Mouse (Mus musculus) fibroblast of lung, adult 2 months (primary cell): ENCODE results near the gene Atad3a.

ENCODE experiments used
- DNase-seq: peaks from one replicate; pipeline ENCODE4 v3.0.0-alpha.2; 2011; ENCODE audit warnings: low read depth

Atad3a gene

DNA sequence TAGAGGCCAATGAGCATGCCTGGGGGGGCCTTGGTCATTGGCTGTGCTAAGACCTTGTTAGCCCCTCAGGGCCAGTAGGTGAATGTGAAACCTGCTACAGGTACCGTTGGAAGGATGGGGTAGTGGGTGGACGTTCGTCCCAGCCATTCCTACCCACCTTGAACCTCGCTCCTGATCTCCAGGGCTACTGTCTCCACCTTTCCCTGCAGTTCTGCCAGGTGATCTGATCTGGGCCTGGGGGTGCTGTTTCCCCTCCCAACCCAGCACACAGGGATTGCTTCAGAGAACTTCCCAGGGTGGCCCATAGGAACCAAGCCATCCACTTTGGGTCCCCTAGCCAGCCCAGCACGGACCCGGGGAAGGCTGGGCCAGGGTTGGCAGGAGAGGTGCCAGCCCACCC lies 21.7 kb downstream of the Atad3a start:
- DNase-seq, result no peak

DNA sequence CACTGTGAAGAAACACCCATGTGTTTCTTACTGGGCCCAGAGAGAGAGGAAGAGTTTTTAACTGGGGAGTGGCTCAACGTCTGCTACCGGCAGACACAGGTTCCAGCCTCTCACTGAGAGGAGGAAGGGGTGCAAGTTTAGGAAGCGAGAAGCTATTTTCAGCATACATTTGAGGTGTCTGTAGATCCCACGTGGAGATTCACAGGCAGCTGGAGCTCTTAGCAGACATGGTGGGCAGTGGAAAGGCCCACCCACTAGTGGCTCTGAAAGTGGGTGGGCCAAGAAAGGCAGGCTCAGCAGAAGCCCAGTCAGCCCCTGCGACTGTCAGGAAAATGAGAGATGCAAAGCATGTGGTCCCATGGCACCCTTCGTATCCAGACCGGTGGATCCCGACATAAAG lies 22.6 kb downstream of the Atad3a start:
- no peak for DNase-seq

DNA sequence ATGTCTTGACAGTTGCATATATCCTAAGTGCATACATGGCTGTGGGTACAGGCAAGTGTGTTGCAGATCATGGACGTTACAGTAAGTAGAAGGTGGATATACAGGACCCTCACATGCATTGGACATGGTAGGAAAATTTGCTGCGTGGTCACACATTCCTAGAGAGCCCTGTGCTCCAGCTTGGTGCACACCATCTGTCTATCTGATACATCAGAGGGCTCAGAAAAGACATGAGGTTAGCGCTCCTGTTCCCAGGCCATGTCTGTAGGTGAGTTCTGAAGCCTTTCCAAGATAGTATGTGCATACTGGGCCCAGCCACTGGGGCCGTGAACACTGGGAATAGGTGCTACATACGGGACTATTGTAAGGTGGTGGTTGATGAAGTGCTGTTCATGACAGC lies 24.5 kb downstream of the Atad3a start:
- no peak for DNase-seq

DNA sequence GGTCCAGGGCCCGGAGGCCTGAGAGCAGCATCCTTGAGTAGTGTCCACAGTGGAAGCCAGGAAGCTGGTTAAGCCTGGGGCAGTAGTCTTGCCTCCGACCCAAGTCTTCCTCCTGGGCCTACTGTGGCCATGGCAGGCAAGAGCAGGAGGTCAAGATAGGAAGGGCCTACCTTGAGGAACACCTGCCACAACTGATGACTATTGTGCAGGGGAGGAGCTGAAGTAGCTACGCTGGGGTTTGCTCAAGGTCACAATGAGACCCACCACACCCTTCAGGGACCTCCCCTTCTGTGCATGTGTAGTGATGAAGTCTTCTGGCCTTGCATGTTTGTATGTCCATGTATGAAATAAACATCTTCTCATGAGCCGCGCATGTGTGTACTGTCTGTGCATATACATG lies 25.1 kb downstream of the Atad3a start:
- DNase-seq, result no peak

DNA sequence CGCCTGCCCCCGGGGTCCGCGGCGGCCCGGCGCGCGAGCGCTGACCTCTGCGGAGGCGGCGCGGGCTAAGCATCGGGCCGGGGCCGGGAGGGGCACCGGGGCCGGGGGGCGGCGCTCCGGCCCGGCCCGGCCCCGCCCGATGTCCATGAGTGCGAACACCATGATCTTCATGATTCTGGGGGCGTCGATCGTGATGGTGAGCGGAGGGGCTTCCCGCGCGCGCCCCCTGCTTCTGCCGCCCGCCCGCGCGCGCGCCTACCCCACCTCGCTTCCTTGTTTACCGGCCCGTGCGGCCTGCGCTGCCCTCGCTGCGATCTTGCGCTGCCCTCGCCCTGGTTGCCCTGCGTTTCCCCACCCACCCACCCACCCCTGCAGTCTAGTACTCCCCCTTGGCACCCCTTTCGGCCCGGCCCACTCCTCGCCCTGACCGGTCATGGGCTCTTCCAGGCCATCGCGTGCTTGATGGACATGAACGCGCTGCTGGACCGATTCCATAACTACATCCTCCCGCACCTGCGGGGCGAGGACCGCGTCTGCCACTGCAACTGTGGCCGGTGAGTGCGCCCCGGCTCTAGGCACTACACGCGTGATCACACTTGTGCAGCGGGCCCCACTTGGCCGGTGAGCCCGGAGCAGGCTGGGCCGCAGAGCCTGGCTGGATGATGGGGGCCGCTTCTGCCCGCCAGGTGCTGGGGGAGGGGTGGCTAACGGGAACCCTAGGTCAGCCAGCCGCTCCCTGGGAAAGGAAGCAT lies 25.8 kb downstream of the Atad3a start:
- DNase-seq, result no peak

DNA sequence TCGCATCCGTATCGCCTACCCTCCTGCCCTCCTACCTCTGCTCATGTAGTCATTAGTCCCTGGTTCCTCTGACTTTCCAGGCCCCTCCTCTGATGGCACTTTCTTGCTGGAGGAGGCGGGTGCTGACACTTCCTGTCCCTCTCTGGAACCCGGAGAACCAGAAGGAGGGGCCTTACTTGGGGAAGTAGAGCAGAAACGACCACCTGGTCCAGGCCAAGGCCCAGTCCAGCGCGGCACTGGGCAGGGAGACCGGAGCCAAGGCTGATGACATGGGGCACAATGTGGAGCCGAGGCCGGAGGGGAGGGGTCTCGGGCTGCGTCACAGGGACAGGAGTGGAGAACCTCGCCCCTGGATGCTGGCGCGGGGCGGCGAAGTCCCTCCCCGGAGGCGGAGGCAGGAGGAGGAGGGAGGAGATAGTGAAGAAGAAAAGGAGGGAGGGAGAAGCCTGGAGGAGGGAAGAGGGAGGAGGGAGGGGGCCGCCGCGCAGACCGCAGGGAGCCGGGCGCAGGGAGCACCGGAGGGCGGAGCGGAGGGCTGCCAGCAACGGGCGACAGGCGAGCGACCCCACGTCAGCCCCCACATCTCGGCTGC lies 26.4 kb downstream of the Atad3a start, which contains the start of gene Tmem240:
TSS of gene Tmem240 (plus strand) at position 451 of the 592 bp plus-strand sequence.
- DNase-seq, result peak; percentile 77

DNA sequence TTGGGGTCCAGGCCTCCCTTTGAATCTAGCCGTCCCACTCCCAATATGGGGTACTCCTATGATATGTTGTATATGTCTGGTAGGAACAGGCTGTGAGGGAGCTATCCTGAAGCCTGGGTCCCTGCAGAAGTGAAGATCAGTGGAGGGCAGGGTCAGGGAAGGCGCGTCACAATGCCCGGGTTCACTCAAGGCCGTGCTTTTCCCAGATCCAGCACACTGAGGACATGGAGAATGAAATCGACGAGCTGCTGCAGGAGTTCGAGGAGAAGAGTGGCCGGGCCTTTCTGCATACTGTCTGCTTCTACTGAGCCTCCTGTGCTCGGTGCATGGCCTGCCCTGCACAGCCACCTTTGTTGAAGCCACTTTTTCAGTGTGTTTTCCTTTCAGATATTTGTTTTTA lies 27.6 kb downstream of the Atad3a start:
- no peak for DNase-seq

DNA sequence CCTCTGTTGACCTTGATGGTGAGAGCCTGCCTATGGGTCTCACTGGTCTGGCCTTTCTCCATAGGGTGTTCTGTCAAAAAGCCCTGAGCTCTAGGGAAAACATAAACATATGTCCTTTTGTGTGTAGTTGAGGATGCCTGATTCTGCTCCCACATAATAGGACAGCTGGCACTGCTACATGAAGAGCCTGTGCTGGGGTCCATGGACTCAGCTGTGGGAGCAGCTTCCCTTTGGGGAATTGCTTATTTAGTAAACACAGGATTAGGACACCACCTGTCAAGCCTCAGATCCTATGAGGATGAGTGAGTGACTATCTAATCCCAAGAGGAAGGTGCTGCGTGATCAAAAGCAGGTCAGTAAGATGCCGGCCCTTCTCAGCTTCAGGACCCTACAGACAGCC lies 32.9 kb downstream of the Atad3a start:
- no peak for DNase-seq

DNA sequence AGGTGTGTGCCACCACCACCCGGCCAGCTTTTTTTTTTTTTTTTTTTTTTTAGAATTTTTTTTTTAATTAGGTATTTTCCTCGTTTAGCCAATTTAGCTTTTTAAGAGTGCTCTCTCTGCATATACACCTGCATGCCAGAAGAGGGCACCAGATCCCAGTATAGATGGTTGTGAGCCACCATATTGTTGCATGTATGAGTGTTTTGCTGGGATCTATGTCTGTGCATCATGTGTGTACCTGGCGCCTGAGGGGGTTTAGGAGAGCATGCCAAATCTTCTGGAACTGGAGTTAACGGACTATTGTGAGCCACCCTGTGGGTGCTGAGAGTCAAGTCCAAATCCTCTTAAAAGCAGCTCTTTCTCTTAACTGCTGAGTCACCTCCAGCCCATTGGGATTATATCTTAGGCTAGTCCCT lies 39.2 kb downstream of the Atad3a start:
- no peak for DNase-seq

DNA sequence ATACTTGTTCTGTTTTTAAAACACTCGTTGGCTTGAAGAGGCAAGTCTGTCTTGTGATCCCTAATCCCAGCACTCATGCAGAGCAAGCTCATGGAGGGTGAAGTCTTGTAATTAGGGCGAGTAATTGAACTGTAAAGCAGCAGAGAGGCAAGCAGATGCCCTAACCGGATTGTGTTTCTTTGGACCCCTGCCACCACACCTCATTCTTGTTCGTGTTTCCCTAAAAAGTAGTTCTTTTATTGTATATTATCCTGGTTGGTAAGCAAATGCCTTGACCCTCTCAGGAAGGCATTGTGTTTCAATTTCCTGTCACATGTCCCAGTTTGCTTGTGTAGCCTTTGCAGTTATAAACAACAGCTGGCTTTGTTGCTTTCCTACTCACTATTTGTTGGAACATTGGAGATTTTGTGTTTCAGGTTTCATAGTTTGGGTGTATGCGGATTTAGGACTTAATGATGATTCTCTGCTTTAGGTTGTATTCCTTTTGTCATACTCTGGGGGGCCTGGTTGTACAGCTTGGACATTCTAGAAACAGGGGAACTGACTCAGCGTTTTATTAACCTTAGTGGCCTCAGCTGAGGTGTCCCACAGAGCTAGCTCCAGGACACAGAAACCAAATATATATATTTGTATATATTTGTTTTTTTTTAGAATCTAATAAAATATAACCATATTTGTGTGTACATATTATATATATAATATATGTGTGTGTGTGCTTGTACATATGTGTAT lies 50.2 kb downstream of the Atad3a start:
- DNase-seq, result no peak

DNA sequence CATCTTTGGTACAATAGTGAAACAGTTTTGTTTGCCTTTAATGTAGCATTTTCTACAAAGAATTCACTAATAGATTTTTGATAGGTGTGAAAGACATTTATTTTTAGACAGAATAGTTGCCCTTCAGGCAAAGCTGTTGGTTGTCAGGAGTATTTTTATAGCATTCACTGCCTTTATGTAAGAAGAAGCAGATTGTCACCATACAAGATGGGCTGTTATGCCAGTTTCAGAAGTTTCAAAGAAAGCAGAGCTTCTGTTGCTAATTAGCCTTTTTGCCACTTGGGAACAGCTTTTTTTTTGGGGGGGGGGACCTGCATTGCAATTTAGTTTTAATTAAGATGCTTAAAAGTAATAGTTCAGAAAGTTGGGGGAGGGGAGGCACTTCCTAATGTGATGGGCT lies 51.9 kb downstream of the Atad3a start:
- no peak for DNase-seq

DNA sequence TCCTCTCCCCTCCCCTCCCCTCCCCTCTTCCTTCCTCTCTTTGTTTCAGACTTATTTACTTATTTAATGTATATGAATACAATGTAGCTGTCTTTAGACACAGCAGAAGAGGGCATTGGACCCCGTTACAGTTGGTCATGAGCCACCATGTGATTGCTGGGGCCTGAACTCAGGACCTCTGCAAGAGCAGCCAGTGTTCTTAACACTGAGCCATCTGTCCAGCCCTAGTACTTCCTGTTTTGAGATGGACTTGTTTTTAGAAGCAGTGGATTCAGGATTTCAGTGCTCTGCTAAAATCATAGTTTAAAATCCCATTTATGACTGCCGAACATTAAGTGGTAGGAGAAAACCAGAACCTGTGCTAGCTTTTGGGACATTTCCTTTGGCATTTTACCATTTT lies 52.3 kb downstream of the Atad3a start:
- no peak for DNase-seq

DNA sequence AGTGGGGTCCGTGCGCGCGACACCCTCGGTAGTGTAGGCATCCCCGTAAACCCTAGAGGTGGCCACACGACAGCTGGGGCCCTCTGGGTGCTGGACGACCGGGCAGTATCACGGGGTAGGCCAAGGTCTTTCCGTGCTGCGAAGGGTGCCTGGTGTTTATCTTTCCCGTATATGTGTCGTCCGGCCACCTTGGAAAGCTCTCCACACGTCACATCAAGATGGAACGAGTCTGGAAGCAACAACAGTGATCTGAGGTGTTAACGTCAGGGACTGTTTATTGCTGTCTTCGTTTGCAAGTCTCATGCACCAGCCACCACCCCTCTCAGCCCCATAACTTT lies 55.3 kb downstream of the Atad3a start:
- DNase-seq, result no peak

DNA sequence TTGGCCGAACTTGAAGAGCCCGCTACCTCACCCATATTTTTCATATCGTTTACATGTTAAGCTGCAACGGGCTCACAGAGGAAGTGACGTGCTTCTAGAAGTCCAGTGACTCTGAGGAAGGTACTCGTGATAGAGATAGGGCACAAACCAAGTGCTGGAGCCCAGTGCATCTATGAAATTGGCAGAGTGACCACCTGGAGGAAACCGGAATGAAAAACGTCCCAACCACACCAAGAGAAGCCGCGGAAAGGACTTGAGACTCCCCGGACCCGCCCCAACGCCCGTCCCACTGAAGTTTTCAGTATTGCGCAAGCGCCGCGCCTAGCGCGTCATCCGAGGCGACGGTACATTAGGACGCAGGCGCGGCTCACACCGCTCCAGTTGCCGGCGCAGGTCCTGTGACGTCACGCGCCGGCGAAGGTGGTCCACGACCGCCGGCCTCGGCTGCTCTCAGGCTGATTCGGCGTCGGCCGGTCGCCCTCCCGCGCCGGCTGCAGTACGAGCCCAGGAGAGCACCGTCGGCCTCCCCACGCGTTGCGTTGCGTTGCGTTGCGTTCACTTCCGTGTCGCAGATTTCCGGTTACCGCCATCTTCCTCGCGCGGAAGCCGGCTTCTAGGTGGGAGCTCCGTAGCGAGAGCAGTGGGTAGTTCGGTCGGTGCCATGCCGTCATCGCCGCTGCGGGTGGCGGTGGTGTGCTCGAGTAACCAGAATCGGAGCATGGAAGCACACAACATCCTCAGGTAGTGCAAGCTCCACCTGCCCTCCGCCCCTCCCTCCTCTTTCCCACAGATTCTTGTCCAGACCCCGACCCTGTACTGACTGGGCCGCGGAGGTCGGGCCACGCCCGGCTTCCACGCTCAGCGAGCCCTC lies 55.9 kb downstream of the Atad3a start, which contains the start of gene Ssu72:
TSS of gene Ssu72 (plus strand) at position 80 of the 871 bp plus-strand sequence.
- DNase-seq, result peak; percentile 89

DNA sequence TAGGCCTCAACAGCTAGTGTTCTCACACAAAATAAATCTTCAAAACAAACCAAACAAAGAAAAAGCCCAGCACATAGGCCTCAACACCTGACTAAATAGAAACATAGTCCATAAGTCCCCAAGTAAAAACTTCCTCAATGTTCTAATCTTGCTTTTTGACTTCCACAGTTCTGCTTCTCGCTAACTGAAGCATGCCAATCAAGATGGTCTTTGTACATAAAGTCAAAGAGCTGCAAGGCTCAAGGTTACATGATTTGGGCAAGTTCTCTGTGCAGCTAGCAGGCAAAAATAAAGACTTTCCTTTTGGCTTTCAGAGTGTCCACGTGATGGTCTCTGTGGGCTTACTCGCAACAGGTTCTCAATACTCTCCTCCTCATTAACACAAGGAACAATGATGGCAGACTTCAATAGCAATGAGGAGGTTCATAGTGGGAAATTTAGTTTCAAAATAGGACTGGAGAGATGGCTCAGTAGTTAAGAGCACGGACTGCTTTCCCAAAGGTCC lies 57.4 kb downstream of the Atad3a start:
- DNase-seq, result no peak

DNA sequence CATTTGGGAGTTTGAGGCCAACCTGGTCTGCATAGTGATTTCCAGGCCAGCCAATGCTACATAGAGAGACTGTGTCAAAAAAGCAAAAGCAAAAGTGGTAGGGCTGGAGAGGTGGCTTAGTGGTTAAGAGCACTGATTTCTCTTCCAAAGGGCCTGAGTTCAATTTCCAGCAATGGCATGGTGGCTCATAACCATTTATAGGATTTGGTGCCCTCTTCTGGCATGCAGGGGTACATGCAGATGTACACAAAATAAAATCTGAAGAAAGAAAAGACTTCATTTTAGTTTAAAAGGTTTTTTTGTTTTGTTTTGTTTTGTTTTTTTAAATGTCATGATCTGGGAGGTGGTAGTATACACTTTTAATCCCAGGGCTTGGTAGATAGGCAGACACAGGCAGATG lies 60.5 kb downstream of the Atad3a start:
- no peak for DNase-seq

DNA sequence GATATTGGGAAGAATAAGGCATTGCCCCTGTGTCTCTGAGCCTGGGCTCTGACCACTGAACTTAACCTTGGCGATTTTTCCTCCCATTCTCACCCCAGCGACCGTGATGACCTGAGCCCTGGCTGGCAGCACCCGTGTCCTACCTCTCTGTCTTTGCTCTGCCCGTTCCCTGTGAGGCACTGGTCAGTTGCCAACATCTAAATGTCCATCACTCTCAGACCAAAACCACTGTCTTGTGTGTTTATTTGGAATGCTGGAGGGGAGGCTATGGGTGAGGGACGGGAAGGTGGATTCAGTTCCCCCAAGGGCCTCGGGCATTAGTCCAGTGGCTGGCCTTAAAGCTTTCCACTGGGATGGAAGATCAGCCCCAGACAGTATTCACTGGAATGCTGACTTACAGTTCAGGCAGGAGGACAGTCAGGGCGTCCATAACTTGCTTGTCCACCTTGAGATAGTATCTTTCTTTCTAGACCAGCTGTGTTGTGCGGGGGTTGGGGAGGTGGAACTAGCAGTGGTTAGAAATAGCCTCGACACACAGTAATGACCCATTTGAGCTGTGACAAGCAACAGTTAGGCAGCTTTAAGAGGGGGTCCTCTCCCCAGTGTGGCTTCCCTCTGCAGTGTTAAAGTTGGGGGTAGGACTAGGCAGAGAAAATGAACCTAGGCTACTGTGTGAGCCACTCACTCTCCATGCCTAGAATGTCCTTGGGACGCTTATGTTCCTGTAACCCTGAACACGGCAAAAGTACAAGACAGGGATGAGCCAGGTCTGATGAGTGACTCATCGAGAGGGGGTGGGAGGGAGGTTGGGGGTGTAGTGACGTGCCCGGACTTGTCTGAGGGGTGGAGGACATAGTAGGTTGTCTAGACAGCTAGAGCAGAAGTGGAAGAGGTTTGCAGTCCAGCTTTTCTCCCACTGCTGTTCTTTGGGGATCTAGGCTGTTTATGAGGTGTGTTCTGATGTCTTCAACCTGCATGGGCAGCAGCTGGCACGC lies 64.3 kb downstream of the Atad3a start:
- no peak for DNase-seq

DNA sequence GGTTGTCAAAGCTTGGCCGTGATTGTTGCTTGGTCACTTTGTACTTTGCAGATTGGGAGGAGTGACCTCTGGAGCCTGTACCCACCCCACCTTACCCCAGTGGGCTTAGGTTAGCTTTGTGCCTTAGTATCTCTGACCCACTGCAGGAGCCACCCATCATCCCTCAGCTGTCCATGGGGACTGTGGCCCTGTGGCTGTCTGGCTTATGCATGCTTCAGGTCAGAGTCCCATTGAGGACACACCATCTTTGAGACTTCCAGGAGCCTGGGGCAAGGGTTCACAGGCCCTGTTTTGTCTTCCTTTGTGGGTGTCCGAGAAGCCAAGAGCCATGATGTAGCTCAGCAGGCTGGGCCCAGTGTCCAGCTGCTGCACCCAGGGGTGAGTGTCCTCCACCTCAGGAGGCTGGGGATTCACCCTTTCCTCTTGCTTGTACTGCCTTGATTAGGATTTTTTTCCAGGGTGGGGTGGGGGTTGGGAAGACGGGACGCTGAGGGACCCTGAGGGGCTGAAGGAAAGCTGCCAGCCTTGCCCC lies 65.3 kb downstream of the Atad3a start:
- DNase-seq, result no peak

DNA sequence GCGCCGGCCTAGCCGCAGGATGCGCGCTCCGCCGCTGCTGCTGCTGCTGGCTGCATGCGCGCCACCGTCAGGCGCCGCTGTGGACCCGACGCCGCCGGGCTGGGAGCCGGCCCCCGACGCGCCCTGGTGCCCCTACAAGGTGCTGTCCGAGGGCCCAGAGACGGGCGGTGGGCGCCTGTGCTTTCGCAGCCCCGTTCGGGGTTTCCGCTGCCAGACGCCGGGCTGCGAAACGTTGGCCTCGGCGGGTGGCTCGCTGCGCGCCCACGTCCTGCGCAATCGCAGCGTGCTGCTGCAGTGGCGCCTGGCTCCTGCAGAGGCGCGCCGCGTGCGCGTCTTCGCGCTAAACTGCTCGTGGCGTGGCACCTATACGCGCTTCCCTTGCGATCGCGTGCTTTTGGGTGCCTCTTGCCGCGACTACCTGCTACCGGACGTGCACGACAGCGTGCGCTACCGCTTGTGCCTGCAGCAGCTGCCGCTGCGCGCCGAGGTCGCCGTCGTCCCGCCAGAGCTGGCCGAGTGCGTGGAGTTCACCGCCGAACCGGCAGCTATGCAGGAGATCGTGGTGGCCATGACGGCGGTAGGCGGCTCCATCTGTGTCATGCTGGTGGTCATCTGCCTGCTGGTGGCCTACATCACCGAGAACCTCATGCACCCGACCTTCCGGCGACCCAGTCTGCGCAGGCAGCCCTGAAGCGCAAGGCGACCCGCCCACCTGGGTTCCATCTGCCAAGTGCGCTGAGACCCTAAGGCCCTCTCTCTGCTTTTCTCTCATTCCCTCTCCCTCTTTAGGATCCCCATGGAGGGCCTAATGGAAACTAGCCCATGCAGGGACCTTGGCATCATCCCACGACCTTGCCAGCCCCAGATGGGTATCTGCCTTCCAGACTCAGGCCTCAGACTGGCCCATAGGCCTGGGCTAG lies 66.2 kb downstream of the Atad3a start:
- no peak for DNase-seq

DNA sequence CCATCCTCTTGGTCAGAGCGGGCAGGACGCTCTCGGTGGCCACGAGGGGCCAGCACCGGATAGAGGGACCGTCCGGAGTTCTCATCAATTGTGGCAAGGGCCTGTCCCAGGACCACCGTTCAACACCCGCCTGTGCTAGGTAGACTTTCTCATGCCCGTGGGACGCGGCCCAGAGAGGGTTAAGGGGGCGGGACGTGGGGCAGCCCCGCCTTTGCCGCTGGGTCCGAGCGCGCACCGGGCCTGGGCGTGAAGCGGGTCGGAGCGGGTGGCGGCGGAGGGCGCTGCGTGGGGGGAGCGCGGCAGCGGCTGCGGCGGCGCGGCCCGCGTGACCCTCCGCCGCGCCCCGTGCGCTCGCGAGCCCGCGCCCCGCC lies 66.8 kb downstream of the Atad3a start, which contains the start of gene Fndc10:
TSS of gene Fndc10 (plus strand) at position 232 of the 371 bp plus-strand sequence.
- no peak for DNase-seq
